Mouse (Mus musculus) MEL (cell line): ENCODE measurements around the gene Dcbld2.

Experiments used
- CHD2 ChIP-seq: IDR thresholded peaks from 2 replicates; pipeline ENCODE4 v1.6.1; 2011; ENCODE audit warnings: low read length, improper control_type of control experiment
- CTCF ChIP-seq, 3 experiments: IDR thresholded peaks in 2 of 3; conservative IDR thresholded peaks in 1 of 3; 2 replicates each; pipeline ENCODE4 v1.5.1; 2011 to 2012; ENCODE audit warnings: low read length in 3 of 3, low read depth in 2 of 3, mild to moderate bottlenecking in 2 of 3, improper control_type of control experiment in 1 of 3, inconsistent platforms in 1 of 3, mixed read lengths in 1 of 3, moderate library complexity in 1 of 3; ENCODE audit not compliant: control insufficient read depth in 1 of 3, insufficient read depth in 1 of 3, poor library complexity in 1 of 3, severe bottlenecking in 1 of 3
- ELF1 ChIP-seq: IDR thresholded peaks from 2 replicates; pipeline ENCODE4 v1.6.1; 2014; ENCODE audit warnings: low read depth, mild to moderate bottlenecking, inconsistent platforms, low read length, improper control_type of control experiment, moderate library complexity
- EP300 ChIP-seq, 2 experiments: IDR thresholded peaks; 2 replicates each; pipeline ENCODE4 v1.6.1; 2011; ENCODE audit warnings: improper control_type of control experiment in 2 of 2, low read length in 2 of 2, low read depth in 1 of 2, mild to moderate bottlenecking in 1 of 2
- ETS1 ChIP-seq: IDR thresholded peaks from 2 replicates; pipeline ENCODE4 v1.6.1; 2012; ENCODE audit warnings: low read depth, mild to moderate bottlenecking, inconsistent platforms, low read length, improper control_type of control experiment, moderate library complexity
- GATA1 ChIP-seq: IDR thresholded peaks from 2 replicates; pipeline ENCODE4 v1.6.1; 2011; ENCODE audit warnings: low read depth, low read length, improper control_type of control experiment
- MAX ChIP-seq: IDR thresholded peaks from 2 replicates; pipeline ENCODE4 v1.6.1; 2011; ENCODE audit warnings: low read length, improper control_type of control experiment
- MYC ChIP-seq: IDR thresholded peaks from 2 replicates; pipeline ENCODE4 v1.6.1; 2011; ENCODE audit warnings: low read depth, mild to moderate bottlenecking, low read length, improper control_type of control experiment, moderate library complexity
- POLR2AphosphoS2 ChIP-seq: IDR thresholded peaks from 2 replicates; pipeline ENCODE4 v1.6.1; 2011; ENCODE audit warnings: low read length, improper control_type of control experiment
- RCOR1 ChIP-seq: IDR thresholded peaks from 2 replicates; pipeline ENCODE4 v1.6.1; 2012; ENCODE audit warnings: low read depth, mild to moderate bottlenecking, inconsistent platforms, low read length, improper control_type of control experiment
- ZC3H11A ChIP-seq: IDR thresholded peaks from 2 replicates; pipeline ENCODE4 v1.6.1; 2012; ENCODE audit warnings: low read depth, mild to moderate bottlenecking, inconsistent platforms, low read length, improper control_type of control experiment

DNA sequence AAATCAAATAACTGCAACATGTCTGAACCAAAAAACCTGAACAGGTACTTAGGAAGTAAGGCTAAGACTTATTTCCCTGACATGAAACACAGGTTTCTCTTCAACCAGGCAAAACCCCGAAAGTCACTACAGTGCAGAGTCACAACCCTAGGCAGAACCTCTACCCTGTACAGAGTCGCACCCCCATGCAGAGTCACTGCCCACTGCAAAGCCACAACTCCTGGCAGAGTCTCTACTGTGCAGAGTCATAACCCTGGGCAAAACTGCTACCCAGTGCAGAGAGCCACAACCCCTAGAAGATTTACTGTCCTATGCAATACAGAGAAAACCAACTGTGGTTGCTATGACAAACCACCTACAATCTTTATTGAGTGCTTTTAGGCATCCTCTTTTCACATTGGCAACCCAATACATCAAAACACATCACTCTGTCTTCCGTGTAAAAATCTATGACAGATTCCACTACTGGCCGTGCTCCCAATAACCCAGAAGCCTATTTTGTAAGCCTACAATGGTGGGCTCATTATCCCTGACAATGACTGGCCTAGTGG lies 71.7 kb downstream of the Dcbld2 start:
- no peak for TF ChIP-seq GATA1
- no peak for TF ChIP-seq MYC
- no peak for TF ChIP-seq ETS1
- TF ChIP-seq CTCF (IDR thresholded peaks at IDR 0.05 in 2 of 3, conservative IDR thresholded peaks at IDR 0.05 in 1 of 3; ENCODE audit: control insufficient read depth in 1 of 3, insufficient read depth in 1 of 3, low read depth in 2 of 3, low read length in 3 of 3, poor library complexity in 1 of 3, severe bottlenecking in 1 of 3) = no peak
- no peak for TF ChIP-seq RCOR1
- TF ChIP-seq EP300 (IDR thresholded peaks at IDR 0.05; ENCODE audit: low read depth in 1 of 2, low read length in 2 of 2) = no peak
- TF ChIP-seq CHD2 = no peak
- TF ChIP-seq MAX = no peak
- no peak for TF ChIP-seq ZC3H11A
- no peak for TF ChIP-seq POLR2AphosphoS2
- no peak for TF ChIP-seq ELF1
